Mouse (Mus musculus): Measurements from ENCODE around the gene Dazap2. TPM values are rescaled to one million over a fixed set of nuclear protein-coding genes. Genes with fewer than 3 reads are reported as not detected.

Dazap2 gene
- polyA plus RNA-seq, 1 experiment from 2014 or later, result 124 TPM

GRCm38 (mm10) chr15:100665411-100666218 lies 50.5 kb downstream of the Dazap2 start:
- 32% methylated on average over 9 of the region's 9 CpGs for WGBS
- no peak for ATAC-seq (ENCODE audit: insufficient number of reproducible peaks, insufficient read depth, low FRiP score, low TSS enrichment, low read depth)
- no peak overlapping the region for H3K4me3 ChIP-seq (replicated peaks)
- H3K27ac ChIP-seq, result no peak overlapping the region
- H3K4me2 ChIP-seq, result no peak overlapping the region
- H3K9me3 ChIP-seq, result no peaks in the 10 kb centered on the region
- H3K27me3 ChIP-seq, result peaks cover 15% of the 10 kb centered on the region
- H3K36me3 ChIP-seq, result no peaks in the 10 kb centered on the region
- no peaks in the 10 kb centered on the region; the same call in 1 of the 2 replicates for H3K4me1 ChIP-seq (replicated peaks)
- H3K9ac ChIP-seq (replicated peaks), result no peak overlapping the region

DNA sequence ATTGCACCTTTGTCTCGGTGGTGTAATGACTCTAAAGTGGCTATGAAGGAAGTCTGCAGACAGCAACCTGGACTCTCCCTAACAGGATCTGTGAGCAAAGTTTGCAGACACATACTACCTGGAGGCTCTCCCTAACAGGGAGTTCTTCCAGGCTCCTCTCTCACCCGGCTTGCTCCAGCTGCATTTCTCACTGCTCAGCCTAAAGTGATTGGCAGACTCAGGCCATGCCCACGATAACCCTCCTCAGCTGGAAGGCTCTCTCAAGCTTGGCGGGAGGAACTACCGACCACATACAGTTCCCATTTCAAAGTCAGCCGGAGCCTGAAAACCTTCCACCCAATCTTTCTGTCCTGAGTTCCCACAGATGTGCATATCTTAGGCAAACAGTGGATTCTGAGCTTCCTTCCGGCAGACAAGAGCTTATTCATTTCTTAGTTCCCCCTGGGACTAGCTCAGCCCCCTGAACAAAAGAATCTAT lies 51.1 kb downstream of the Dazap2 start:
- no peak overlapping the region for H3K27ac ChIP-seq
- no peak for ATAC-seq (ENCODE audit: insufficient number of reproducible peaks, insufficient read depth, low FRiP score, low TSS enrichment, low read depth)

DNA sequence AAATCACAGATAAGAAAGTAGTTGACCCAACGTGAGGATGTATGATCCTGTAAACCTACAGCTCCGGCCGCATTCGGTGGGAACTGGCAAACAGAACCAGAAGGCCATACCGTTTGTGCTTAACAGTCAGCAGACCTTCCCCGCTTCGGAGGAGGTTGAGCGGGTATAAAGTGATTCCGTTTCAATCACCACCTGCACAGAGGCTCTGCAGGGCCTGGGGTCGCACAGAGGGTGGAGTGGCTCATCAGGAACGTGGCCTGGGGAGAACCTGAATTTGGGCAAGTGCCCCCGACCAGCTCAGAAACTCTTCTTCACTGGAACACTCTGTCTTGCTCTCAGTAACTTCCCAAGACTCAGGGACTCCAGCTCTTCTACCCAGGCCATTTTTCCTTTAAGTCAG lies 51.7 kb downstream of the Dazap2 start:
- ATAC-seq (ENCODE audit: insufficient number of reproducible peaks, insufficient read depth, low FRiP score, low TSS enrichment, low read depth), result no peak
- no peaks in the 10 kb centered on the region; the same call in 1 of the 2 replicates for H3K4me1 ChIP-seq (replicated peaks)
- 17% methylated on average over 12 of the region's 12 CpGs for WGBS
- H3K9ac ChIP-seq (replicated peaks), result no peak overlapping the region
- no peak overlapping the region for H3K4me3 ChIP-seq (replicated peaks)
- H3K27me3 ChIP-seq, result peaks cover 15% of the 10 kb centered on the region
- no peak overlapping the region for H3K4me2 ChIP-seq
- no peak overlapping the region for H3K27ac ChIP-seq
- H3K9me3 ChIP-seq, result no peaks in the 10 kb centered on the region
- H3K36me3 ChIP-seq, result no peaks in the 10 kb centered on the region

More for the DNA sequence above, 51.1 kb downstream of the Dazap2 start:
- no peaks in the 10 kb centered on the region for H3K36me3 ChIP-seq
- WGBS, result 5% methylated on average over 7 of the region's 7 CpGs
- no peak overlapping the region for H3K4me3 ChIP-seq (replicated peaks)
- no peaks in the 10 kb centered on the region for H3K9me3 ChIP-seq
- no peak overlapping the region for H3K9ac ChIP-seq (replicated peaks)
- H3K27me3 ChIP-seq, result peaks cover 15% of the 10 kb centered on the region
- H3K4me2 ChIP-seq, result no peak overlapping the region
- H3K4me1 ChIP-seq (replicated peaks), result no peaks in the 10 kb centered on the region; the same call in 1 of the 2 replicates

DNA sequence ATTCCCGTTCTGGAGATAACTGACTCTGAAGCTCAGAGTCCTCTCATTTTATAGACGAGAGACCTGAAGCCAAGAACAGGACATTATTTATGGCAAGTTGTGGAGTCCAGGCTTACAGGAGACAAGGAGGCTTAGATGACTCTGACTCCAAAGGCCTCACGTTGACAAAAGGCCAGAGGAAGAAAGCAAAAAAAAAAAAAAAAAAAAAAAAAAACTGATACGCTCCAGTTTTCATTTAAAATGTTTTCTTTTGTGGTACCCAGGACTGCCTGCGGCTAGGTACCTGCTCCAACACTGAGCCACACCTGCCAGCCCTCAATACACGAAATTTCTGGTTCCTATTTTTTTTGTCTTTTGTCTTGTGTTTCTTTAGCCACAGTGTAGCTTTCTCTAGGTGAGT lies 52.3 kb downstream of the Dazap2 start:
- Histone ChIP-seq H3K9me3 (no peaks in the 10 kb centered on the region), H3K36me3 (no peaks in the 10 kb centered on the region), H3K4me1 (replicated peaks) (no peaks in the 10 kb centered on the region; the same call in 1 of the 2 replicates), H3K4me2 (no peak overlapping the region), H3K27ac (no peak overlapping the region), H3K9ac (replicated peaks) (no peak overlapping the region), H3K27me3 (peaks cover 15% of the 10 kb centered on the region), H3K4me3 (replicated peaks) (no peak overlapping the region)
- ATAC-seq (ENCODE audit: insufficient number of reproducible peaks, insufficient read depth, low FRiP score, low TSS enrichment, low read depth), result no peak
- WGBS, result 58% methylated on average over 6 of the region's 6 CpGs

- 80% methylated on average over 5 of the region's 5 CpGs for WGBS
- Histone ChIP-seq H3K27me3 (peaks cover 15% of the 10 kb centered on the region), H3K4me1 (replicated peaks) (no peaks in the 10 kb centered on the region; the same call in 1 of the 2 replicates), H3K36me3 (no peaks in the 10 kb centered on the region), H3K9me3 (no peaks in the 10 kb centered on the region), H3K4me3 (replicated peaks) (no peak overlapping the region), H3K27ac (no peak overlapping the region), H3K9ac (replicated peaks) (no peak overlapping the region), H3K4me2 (no peak overlapping the region)
- ATAC-seq (ENCODE audit: insufficient number of reproducible peaks, insufficient read depth, low FRiP score, low TSS enrichment, low read depth), result no peak
These were observed 52.9 kb downstream of the Dazap2 start for GRCm38 (mm10) chr15:100667871-100668545.

- Histone ChIP-seq H3K27ac (no peak within 1 kb of the TSS), H3K9me3 (no peaks in the 10 kb centered on the region), H3K27me3 (peaks cover 15% of the 10 kb centered on the region), H3K36me3 (no peaks in the 10 kb centered on the region), H3K4me1 (replicated peaks) (no peaks in the 10 kb centered on the region; the same call in 1 of the 2 replicates), H3K9ac (replicated peaks) (no peak within 1 kb of the TSS), H3K4me2 (no peak within 1 kb of the TSS), H3K4me3 (replicated peaks) (no peak within 1 kb of the TSS)
- no peak for ATAC-seq (ENCODE audit: insufficient number of reproducible peaks, insufficient read depth, low FRiP score, low TSS enrichment, low read depth)
- 93% methylated on average over 19 of the region's 20 CpGs for WGBS
These were observed 54.2 kb downstream of the Dazap2 start, which contains the start of gene Bin2 for GRCm38 (mm10) chr15:100669337-100669736. Gene Bin2 (minus strand): TSS chr15:100669553.

GRCm38 (mm10) chr15:100670004-100670403 lies 54.9 kb downstream of the Dazap2 start:
- Histone ChIP-seq H3K9ac (replicated peaks) (no peak overlapping the region), H3K4me3 (replicated peaks) (no peak overlapping the region), H3K4me1 (replicated peaks) (no peaks in the 10 kb centered on the region; the same call in 1 of the 2 replicates), H3K36me3 (no peaks in the 10 kb centered on the region), H3K4me2 (no peak overlapping the region), H3K27ac (no peak overlapping the region), H3K9me3 (no peaks in the 10 kb centered on the region), H3K27me3 (peaks cover 15% of the 10 kb centered on the region)
- WGBS, result 85% methylated on average over 8 of the region's 8 CpGs
- ATAC-seq (ENCODE audit: insufficient number of reproducible peaks, insufficient read depth, low FRiP score, low TSS enrichment, low read depth), result no peak

Small RNA genes within 50 kb of the gene (microRNA-seq; reads per million reads assigned to microRNA genes)
- gene Mir6961, result not detected

Other genes starting within 250 kb of the Dazap2 start
- gene Gm5475, start 193.2 kb upstream of the Dazap2 start, polyA plus RNA-seq (2016; fragmentation: Nextera tagmentation; extraction: Ambion mirVana), result 0.12 and 0.13 TPM in 2 replicates
- 22.8 and 25.6 TPM in 2 replicates for gene Slc11a2, start 190.3 kb upstream of the Dazap2 start, polyA plus RNA-seq (2016; fragmentation: Nextera tagmentation; extraction: Ambion mirVana)
- gene Letmd1, start 146.3 kb upstream of the Dazap2 start, polyA plus RNA-seq (2016; fragmentation: Nextera tagmentation; extraction: Ambion mirVana), result 28.1 and 29.3 TPM in 2 replicates
- 34.1 and 34.4 TPM in 2 replicates for gene Csrnp2, start 119.9 kb upstream of the Dazap2 start, polyA plus RNA-seq (2016; fragmentation: Nextera tagmentation; extraction: Ambion mirVana)
- gene Tfcp2, start 63.3 kb upstream of the Dazap2 start, polyA plus RNA-seq (2016; fragmentation: Nextera tagmentation; extraction: Ambion mirVana), result 42.5 and 44.4 TPM in 2 replicates
- gene Pou6f1, start 15.4 kb upstream of the Dazap2 start, polyA plus RNA-seq (2016; fragmentation: Nextera tagmentation; extraction: Ambion mirVana), result 6.6 and 8.9 TPM in 2 replicates
- 4.4 and 6.3 TPM in 2 replicates for gene Smagp, start 21.6 kb downstream of the Dazap2 start, polyA plus RNA-seq (2016; fragmentation: Nextera tagmentation; extraction: Ambion mirVana)
- gene Bin2, start 54.2 kb downstream of the Dazap2 start, polyA plus RNA-seq (2016; fragmentation: Nextera tagmentation; extraction: Ambion mirVana), result 2.6 and 2.8 TPM in 2 replicates
- gene Cela1, start 72.6 kb downstream of the Dazap2 start, polyA plus RNA-seq (2016; fragmentation: Nextera tagmentation; extraction: Ambion mirVana), result 1.1 and 2.5 TPM in 2 replicates
- 0.15 and 0.20 TPM in 2 replicates for gene Galnt6, start 114.0 kb downstream of the Dazap2 start, polyA plus RNA-seq (2016; fragmentation: Nextera tagmentation; extraction: Ambion mirVana)
- 7.5 and 8.6 TPM in 2 replicates for gene Slc4a8, start 146.4 kb downstream of the Dazap2 start, polyA plus RNA-seq (2016; fragmentation: Nextera tagmentation; extraction: Ambion mirVana)

All from limb, embryonic 12.5 days (tissue).